Mouse (Mus musculus): ENCODE measurements around the gene Adgrd1. TPM values are rescaled to one million over a fixed set of nuclear protein-coding genes. Genes with fewer than 3 reads are reported as not detected.
A peak's percentile ranks its signal among the peaks of the same experiment; 100 is the strongest.

Gene Adgrd1
- polyA plus RNA-seq, 2 experiments = 0.09 TPM

- DNase-seq (ENCODE audit: low read depth in 3 of 3, low spot score in 3 of 3) = peak in 2 of 3 experiments; percentile 11 to 36
- H3K9me3 ChIP-seq (ENCODE audit: control insufficient read depth, low read length) = no peaks in the 10 kb centered on the region
- 46% methylated on average over 13 of the region's 13 CpGs for WGBS (ENCODE audit: insufficient replicate concordance)
- TF ChIP-seq CTCF (IDR thresholded peaks at IDR 0.05; ENCODE audit: low read depth) (no peak), EP300 (IDR thresholded peaks at IDR 0.05; ENCODE audit: low read depth) (peak; percentile 34)
- peak; percentile 70; the same call in 1 of the 2 replicates for ATAC-seq (ENCODE audit: insufficient read depth)
- H3K4me1 ChIP-seq (replicated peaks; ENCODE audit: control insufficient read depth in 2 of 2, insufficient read depth in 2 of 2, low read length in 1 of 2) = peaks cover 16 to 31% of the 10 kb centered on the region in 2 experiments; a peak in 3 of 4 replicates
- 0 out of 2 replicates have a peak overlapping the region, but pooled peaks have one; percentile 5 for H3K9ac ChIP-seq (replicated peaks)
- peak overlapping the region; percentile 50 for H3K4me2 ChIP-seq (ENCODE audit: low read depth)
- H3K36me3 ChIP-seq (replicated peaks; ENCODE audit: control insufficient read depth, insufficient read depth, low read depth) = no peaks in the 10 kb centered on the region
- no peak overlapping the region for H3K4me3 ChIP-seq (ENCODE audit: insufficient read depth in 1 of 2, low read depth in 2 of 2, low read length in 2 of 2)
- peak overlapping the region; percentile 61 for H3K27ac ChIP-seq
- H3K27me3 ChIP-seq (ENCODE audit: control insufficient read depth, insufficient read depth, low read length) = no peaks in the 10 kb centered on the region
These were observed 84.2 kb downstream of the Adgrd1 start for GRCm38 (mm10) chr5:129180715-129181228.

- Histone ChIP-seq H3K9ac (replicated peaks) (no peak overlapping the region), H3K4me2 (ENCODE audit: low read depth) (peak overlapping the region; percentile 50), H3K27me3 (ENCODE audit: control insufficient read depth, insufficient read depth, low read length) (no peaks in the 10 kb centered on the region), H3K36me3 (replicated peaks; ENCODE audit: control insufficient read depth, insufficient read depth, low read depth) (no peaks in the 10 kb centered on the region), H3K4me3 (ENCODE audit: insufficient read depth in 1 of 2, low read depth in 2 of 2, low read length in 2 of 2) (no peak overlapping the region), H3K27ac (peak overlapping the region; percentile 61), H3K9me3 (ENCODE audit: control insufficient read depth, low read length) (no peaks in the 10 kb centered on the region), H3K4me1 (replicated peaks; ENCODE audit: control insufficient read depth in 2 of 2, insufficient read depth in 2 of 2, low read length in 1 of 2) (peaks cover 16 to 31% of the 10 kb centered on the region in 2 experiments; a peak in 3 of 4 replicates)
- DNase-seq (ENCODE audit: low read depth in 3 of 3, low spot score in 3 of 3) = no peak
- WGBS (ENCODE audit: insufficient replicate concordance) = 34% methylated on average over 5 of the region's 5 CpGs
- ATAC-seq (ENCODE audit: insufficient read depth) = no peak
- TF ChIP-seq EP300 (IDR thresholded peaks at IDR 0.05; ENCODE audit: low read depth) (no peak), CTCF (IDR thresholded peaks at IDR 0.05; ENCODE audit: low read depth) (no peak)
These were observed 84.9 kb downstream of the Adgrd1 start for GRCm38 (mm10) chr5:129181450-129181849.

GRCm38 (mm10) chr5:129182554-129182953 is 86.0 kb downstream of the Adgrd1 start:
- H3K4me1 ChIP-seq (replicated peaks; ENCODE audit: control insufficient read depth in 2 of 2, insufficient read depth in 2 of 2, low read length in 1 of 2) = peaks cover 16 to 31% of the 10 kb centered on the region in 2 experiments; a peak in 3 of 4 replicates
- TF ChIP-seq CTCF (IDR thresholded peaks at IDR 0.05; ENCODE audit: low read depth) (no peak), EP300 (IDR thresholded peaks at IDR 0.05; ENCODE audit: low read depth) (no peak)
- no peaks in the 10 kb centered on the region for H3K9me3 ChIP-seq (ENCODE audit: control insufficient read depth, low read length)
- H3K9ac ChIP-seq (replicated peaks) = no peak overlapping the region
- H3K27ac ChIP-seq = no peak overlapping the region
- 51% methylated on average over 8 of the region's 8 CpGs for WGBS (ENCODE audit: insufficient replicate concordance)
- no peaks in the 10 kb centered on the region for H3K36me3 ChIP-seq (replicated peaks; ENCODE audit: control insufficient read depth, insufficient read depth, low read depth)
- H3K4me3 ChIP-seq (ENCODE audit: insufficient read depth in 1 of 2, low read depth in 2 of 2, low read length in 2 of 2) = no peak overlapping the region
- no peak for ATAC-seq (ENCODE audit: insufficient read depth)
- no peaks in the 10 kb centered on the region for H3K27me3 ChIP-seq (ENCODE audit: control insufficient read depth, insufficient read depth, low read length)
- no peak overlapping the region for H3K4me2 ChIP-seq (ENCODE audit: low read depth)
- DNase-seq (ENCODE audit: low read depth in 3 of 3, low spot score in 3 of 3) = no peak

GRCm38 (mm10) chr5:129186260-129186659 is 89.7 kb downstream of the Adgrd1 start:
- Histone ChIP-seq H3K27me3 (ENCODE audit: control insufficient read depth, insufficient read depth, low read length) (no peaks in the 10 kb centered on the region), H3K4me3 (ENCODE audit: insufficient read depth in 1 of 2, low read depth in 2 of 2, low read length in 2 of 2) (no peak overlapping the region), H3K9me3 (ENCODE audit: control insufficient read depth, low read length) (no peaks in the 10 kb centered on the region), H3K4me1 (replicated peaks; ENCODE audit: control insufficient read depth in 2 of 2, insufficient read depth in 2 of 2, low read length in 1 of 2) (peaks cover 8 to 16% of the 10 kb centered on the region in 2 experiments; a peak in 3 of 4 replicates), H3K4me2 (ENCODE audit: low read depth) (no peak overlapping the region), H3K27ac (no peak overlapping the region), H3K36me3 (replicated peaks; ENCODE audit: control insufficient read depth, insufficient read depth, low read depth) (no peaks in the 10 kb centered on the region), H3K9ac (replicated peaks) (no peak overlapping the region)
- peak; percentile 74 for TF ChIP-seq CTCF (IDR thresholded peaks at IDR 0.05; ENCODE audit: low read depth)
- TF ChIP-seq EP300 (IDR thresholded peaks at IDR 0.05; ENCODE audit: low read depth) = no peak
- peak in 1 of 3 experiments; percentile 20 for DNase-seq (ENCODE audit: low read depth in 3 of 3, low spot score in 3 of 3)
- 0% methylated on average over 2 of the region's 2 CpGs for WGBS (ENCODE audit: insufficient replicate concordance)
- ATAC-seq (ENCODE audit: insufficient read depth) = no peak

GRCm38 (mm10) chr5:129186926-129187325 is 90.4 kb downstream of the Adgrd1 start:
- Histone ChIP-seq H3K4me3 (ENCODE audit: insufficient read depth in 1 of 2, low read depth in 2 of 2, low read length in 2 of 2) (no peak overlapping the region), H3K4me1 (replicated peaks; ENCODE audit: control insufficient read depth in 2 of 2, insufficient read depth in 2 of 2, low read length in 1 of 2) (peaks cover 5 to 9% of the 10 kb centered on the region in 2 experiments; a peak in 3 of 4 replicates), H3K4me2 (ENCODE audit: low read depth) (no peak overlapping the region), H3K27me3 (ENCODE audit: control insufficient read depth, insufficient read depth, low read length) (no peaks in the 10 kb centered on the region), H3K36me3 (replicated peaks; ENCODE audit: control insufficient read depth, insufficient read depth, low read depth) (no peaks in the 10 kb centered on the region), H3K9me3 (ENCODE audit: control insufficient read depth, low read length) (no peaks in the 10 kb centered on the region), H3K9ac (replicated peaks) (no peak overlapping the region), H3K27ac (no peak overlapping the region)
- 76% methylated on average over 7 of the region's 7 CpGs for WGBS (ENCODE audit: insufficient replicate concordance)
- ATAC-seq (ENCODE audit: insufficient read depth) (no peak), DNase-seq (ENCODE audit: low read depth in 3 of 3, low spot score in 3 of 3) (no peak)
- no peak for TF ChIP-seq EP300 (IDR thresholded peaks at IDR 0.05; ENCODE audit: low read depth)
- TF ChIP-seq CTCF (IDR thresholded peaks at IDR 0.05; ENCODE audit: low read depth) = no peak
